Mouse (Mus musculus) layer of hippocampus, adult 9-10 months (tissue): Measurements from ENCODE around the gene Odam.
A peak's percentile ranks its signal among the peaks of the same experiment; 100 is the strongest.

Source experiments
- DNase-seq: peaks from one replicate; pipeline ENCODE4 v3.0.0; 2022; ENCODE audit warnings: low spot score

Gene Odam

DNA sequence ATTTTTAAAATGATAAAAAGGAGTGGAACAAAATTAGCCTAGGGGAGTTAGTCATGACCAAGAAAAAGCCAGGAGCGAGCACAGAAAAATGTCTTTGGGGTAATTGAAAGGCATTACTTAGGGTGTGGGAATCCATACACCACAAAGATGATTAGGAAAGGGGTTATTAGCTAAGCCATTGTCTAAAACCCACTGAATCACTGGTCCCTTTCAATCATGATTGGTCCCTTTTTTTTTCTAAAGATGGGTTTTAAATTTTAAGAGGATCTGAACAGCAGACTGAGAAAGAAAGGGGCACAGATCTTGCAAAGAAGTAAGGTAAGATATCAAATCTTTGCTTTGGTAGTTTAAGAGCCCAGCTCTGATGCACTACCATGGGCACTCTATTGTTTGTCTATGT is at the start of gene Odam:
TSS of gene Odam (plus strand) at position 301 of the 400 bp plus-strand sequence.
- DNase-seq, result no peak

GRCm38 (mm10) chr5:87855136-87855716 is 29.6 kb upstream of the Odam start:
- no peak for DNase-seq

DNA sequence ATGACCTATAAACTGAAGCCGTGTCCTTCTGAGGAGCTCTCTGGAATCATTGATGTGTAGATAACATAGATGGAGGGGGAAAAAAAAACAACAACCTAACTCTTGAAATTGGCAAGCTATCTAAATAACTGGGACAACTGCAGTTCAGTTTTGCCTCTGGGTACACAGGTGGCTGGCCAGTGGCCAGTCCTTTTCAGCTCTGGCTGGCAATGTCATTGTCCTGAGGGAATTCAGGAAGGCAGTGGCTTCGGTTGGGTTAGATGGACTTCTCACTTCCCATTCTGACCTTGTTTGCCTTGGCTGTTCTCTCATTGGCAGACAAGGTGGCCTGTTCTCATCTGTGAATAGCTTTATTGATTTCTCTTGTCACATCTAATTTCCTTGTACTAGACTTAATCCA is 14.7 kb upstream of the Odam start:
- DNase-seq, result no peak

DNA sequence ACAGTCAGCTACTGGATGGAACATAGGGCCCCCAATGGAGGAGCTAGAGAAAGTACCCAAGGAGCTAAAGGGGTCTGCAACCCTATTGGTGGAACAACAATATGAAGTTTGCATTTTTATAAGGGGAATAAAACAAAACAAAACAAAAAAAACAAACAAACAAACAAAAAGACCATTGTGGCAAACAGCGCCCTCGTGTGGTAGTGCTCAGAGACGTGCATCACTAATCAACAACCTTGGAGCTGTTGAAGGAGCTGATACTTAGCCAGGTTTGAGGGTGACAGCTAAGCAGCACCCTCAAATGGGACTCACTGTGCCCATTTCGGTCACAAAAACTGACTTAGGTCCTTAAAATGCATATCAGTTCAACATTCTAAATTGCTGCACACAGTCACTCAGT is 13.4 kb upstream of the Odam start:
- no peak for DNase-seq

DNA sequence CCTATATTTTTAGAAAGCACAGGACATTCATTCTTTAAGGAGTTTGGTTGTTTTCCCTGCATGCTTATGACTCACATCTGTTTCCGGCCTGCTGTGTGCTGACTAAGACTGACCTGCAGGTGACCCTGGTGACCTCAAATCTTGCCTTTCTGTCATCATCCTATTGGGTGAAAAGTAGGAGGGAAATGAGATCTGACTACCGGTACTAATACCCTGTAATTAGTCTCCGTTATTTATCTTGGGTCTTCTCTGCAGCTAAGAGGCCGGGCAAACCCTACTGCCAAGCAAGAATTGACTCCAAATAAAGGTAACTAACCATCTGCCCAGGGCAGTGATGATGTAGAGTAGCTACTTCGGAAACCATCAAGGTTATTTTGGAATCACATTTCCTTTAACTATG is 40.5 kb downstream of the Odam start, which contains the start of gene Csn3:
TSS of gene Csn3 (plus strand) at position 208 of the 400 bp plus-strand sequence.
- DNase-seq, result no peak

DNA sequence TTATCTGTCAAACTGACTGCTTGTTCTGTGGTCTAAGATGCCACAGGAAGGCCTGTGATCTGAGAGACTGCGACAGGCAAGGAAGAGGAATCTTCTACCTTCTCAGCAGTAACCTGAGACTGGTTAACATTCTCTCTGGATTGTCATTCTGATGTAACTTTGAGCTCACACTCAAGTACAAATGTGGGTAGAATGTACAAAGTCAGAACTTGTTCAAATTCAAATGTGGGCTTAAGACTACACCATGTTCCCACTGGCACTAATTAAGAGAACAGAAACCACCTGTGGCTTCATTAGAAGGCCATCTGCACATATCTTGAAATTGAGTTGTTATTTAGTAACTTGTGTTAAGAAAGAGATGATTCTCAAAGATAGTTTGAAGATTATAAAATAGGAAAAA is 46.8 kb downstream of the Odam start:
- no peak for DNase-seq

GRCm38 (mm10) chr5:87940752-87941151 is 55.9 kb downstream of the Odam start:
- peak; percentile 37 for DNase-seq

DNA sequence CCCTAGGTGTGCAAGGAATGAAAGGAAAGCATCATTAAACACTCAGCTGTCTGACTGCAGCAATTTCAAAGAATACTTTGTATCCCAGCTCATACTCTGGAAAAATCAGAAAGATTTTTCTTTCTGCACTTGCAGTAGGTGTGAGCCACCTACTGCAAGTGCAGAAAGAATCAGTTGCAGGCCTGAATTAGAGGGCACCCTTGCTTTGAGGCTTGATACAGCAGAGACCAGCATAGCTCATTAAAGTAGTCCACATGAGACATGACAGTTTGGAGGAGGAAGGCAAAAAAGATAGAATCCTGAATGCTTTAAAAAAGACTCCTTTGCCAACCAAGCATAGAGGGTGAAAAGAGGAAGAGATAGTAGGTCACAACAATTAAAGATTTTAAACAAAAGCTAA is 57.7 kb downstream of the Odam start:
- no peak for DNase-seq
